Mouse (Mus musculus) MEL-GATA-1-ER (cell line): Measurements from ENCODE around the gene Ccdc88b.

Experiments
- DNase-seq: peaks from one replicate; pipeline ENCODE4 v3.0.0-alpha.2; 2012; ENCODE audit warnings: low read depth; ENCODE audit errors: extremely low read depth

Gene Ccdc88b

GRCm38 (mm10) chr19:6857391-6858005 is 513 bp downstream of the Ccdc88b start:
- DNase-seq, result no peak

- DNase-seq, result no peak
These were observed 1.0 kb downstream of the Ccdc88b start for GRCm38 (mm10) chr19:6857003-6857360.

GRCm38 (mm10) chr19:6856281-6857002 is 1.6 kb downstream of the Ccdc88b start:
- DNase-seq, result no peak

- no peak for DNase-seq
These were observed 2.6 kb downstream of the Ccdc88b start for GRCm38 (mm10) chr19:6855225-6856031.

DNA sequence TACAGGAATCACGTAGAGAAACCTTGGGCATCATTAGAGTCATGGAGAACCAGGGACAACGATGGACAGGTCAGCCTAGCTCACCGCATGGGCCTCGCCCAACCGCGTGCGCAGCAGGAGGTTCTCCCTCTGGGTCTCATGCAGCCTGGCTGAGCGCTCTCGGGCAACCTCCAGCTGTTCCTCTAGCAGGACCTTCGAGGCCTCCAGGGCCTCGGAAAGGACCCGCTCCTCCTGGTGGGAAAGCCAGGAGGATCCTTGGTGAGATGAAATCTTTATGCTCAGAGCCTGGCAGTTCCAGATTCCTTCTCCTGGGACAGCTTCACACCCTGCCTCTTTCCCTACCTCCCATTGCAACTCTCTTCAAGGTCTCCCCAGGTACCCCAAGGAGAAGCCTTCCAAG is 3.4 kb downstream of the Ccdc88b start:
- no peak for DNase-seq

- no peak for DNase-seq
These were observed 4.1 kb downstream of the Ccdc88b start for GRCm38 (mm10) chr19:6853903-6854302.

GRCm38 (mm10) chr19:6852393-6853305 is 5.4 kb downstream of the Ccdc88b start:
- no peak for DNase-seq

GRCm38 (mm10) chr19:6851497-6851896 is 6.5 kb downstream of the Ccdc88b start:
- DNase-seq, result no peak

GRCm38 (mm10) chr19:6849506-6850068 is 8.4 kb downstream of the Ccdc88b start:
- no peak for DNase-seq

DNA sequence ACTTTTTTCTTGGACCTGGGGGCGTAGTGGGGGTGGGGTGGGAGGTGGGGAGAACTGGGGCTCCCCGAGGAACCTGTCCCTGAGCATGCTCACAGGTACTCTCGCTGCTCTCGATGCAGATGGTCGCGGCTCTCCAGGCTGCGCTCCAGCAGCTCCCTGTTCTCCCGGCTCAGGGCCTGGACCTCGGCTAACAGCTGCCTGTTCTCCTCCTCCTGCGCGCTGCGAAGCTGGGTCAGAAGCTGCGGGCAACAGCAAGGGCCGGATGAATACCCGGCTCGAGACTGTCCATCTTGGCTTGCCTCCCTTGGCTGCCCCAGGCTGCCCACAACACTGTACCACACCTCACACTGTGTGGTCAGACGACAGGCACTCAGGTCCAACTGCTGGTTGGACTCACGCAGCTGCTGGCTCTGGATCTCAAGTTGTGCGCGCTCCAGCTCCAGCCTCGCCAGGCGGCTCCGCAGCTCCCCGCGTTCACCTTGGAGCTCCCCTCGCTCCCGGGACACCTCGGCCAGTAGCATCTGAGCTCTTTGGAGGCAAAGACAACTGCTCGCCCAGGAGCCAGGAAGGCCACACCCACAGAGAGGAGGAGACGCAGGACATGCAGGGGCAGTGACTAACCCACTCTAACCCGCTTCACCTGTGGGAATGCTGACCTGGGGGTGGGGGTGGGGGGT is 10.0 kb downstream of the Ccdc88b start:
- DNase-seq, result no peak

DNA sequence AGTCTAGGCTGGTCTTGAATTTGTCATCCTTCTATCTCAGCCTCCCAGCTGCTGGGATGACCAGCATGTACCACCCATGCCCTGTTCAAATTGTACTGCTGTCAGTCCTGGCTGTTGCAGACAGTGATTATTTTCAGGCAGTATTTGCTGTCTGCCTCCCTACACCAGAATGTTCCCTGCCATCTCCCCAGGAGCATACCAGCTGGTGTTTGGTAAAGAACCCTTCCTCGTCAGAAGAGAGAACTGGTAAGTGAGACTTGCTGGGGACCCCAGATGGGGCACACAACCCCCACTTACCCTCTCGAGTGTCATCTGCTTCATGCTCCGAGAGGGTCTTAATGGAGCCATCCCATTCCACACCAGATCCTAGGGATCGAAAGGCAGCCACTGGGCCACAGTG is 12.0 kb downstream of the Ccdc88b start:
- no peak for DNase-seq

DNA sequence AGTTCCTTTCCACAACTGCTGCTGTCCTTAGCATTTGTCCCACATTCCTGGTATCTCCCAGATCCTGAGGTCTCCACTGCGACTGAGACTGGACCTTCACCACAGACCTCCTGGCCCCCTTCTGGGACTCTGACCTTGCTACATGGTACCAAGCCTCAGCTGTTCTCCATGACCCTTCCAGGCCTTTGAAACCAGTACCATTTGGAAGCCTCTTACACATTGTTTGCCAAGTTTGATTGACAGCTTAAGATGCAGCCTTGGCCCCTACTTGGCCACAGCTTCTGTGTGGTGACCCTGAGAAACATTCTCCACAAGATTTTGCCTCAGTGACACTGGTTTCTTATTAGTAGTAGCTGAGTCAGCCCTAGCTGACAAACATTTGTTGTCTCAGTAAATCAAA is 15.7 kb downstream of the Ccdc88b start:
- no peak for DNase-seq

GRCm38 (mm10) chr19:6841292-6841597 is 16.8 kb downstream of the Ccdc88b start:
- DNase-seq, result no peak

DNA sequence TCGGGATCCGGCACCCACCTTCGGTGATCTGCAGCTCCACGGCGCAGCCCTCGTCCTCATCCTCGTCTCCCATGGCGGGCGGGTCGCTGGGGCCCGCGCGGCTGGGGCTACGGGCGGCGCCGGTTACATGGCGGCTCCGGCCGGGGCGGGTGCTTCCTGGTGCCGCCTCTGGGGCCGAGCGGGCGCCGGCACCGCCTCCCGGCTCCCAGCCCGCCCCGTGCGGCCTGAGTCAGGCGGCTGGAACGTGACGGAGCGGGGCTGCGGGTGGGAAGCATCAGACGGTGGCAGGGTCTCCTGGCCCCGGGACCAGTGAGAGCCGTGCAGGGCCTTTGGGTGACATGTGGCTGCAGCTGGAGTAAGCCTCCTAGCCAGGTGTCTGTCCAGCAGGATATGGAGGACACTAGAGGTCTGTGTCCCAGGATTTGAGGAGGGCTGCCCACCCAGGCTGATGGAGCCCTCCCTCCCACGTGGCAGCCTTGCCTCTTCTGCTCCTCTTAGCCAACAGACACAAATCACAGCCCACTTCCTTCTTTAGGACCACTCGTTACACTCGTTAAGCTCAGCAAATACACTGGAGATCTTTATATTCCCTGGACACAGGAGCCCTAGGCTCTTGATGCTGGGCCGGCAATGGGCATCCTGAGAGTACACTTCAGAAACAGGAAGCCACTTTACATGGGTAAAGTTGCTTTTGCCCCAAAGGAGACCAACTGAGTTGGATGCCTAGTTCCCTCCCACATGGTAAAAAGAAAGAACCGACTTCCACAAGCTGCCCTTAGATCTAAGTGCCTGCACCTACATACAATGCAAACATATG is 17.3 kb downstream of the Ccdc88b start, which contains the start of gene Rps6ka4:
TSS of gene Rps6ka4 (minus strand) at position 162 of the 817 bp plus-strand sequence.
- no peak for DNase-seq

GRCm38 (mm10) chr19:6839615-6840474 is 18.2 kb downstream of the Ccdc88b start:
- DNase-seq, result no peak

GRCm38 (mm10) chr19:6832363-6832762 is 25.6 kb downstream of the Ccdc88b start:
- DNase-seq, result no peak

GRCm38 (mm10) chr19:6831331-6831730 is 26.7 kb downstream of the Ccdc88b start:
- DNase-seq, result no peak

DNA sequence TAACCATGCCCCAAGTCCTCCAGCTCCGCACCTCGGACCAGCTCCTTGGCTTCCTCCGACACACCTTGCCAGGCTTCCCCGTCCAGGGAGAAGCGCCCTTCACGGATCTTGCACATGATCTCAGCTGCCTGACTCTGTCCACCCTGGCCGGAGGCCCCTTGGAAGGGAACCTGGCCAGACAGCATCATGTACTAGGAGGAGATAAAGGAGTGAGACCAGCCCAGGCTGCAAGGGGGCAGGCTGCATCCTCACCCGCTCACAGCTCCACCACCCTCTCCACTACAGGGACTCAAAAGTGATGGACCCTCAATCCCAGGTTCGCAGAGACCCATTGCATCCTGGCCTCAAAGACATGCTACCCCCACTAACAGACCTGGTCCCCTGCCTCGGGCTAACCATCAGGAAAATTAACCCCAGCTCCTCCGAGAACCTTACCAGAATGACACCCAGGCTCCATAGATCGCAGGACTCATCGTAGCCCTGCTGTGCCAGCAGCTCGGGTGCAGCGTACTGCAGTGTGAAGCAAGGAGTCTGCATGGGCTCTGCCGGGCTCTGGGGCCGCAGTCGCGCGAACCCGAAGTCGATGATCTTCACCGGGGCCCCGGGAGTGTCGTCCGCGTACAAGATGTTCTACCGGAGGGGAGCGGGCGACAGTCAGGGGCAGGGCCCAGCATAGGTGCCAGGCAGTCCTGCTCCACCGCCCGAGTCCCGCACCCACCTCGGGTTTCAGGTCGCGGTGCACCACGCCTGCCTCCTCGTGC is 27.3 kb downstream of the Ccdc88b start:
- DNase-seq, result no peak
